Mouse (Mus musculus) urinary bladder, postnatal 10 days (tissue): ENCODE measurements around the gene Tc2n.
A peak's percentile ranks its signal among the peaks of the same experiment; 100 is the strongest.
"Not testable (repeated sequence)": the region's sequence is repeated elsewhere in the genome, so short reads cannot be mapped to it uniquely, and the experiment has no call there.

ENCODE experiments used
- DNase-seq: peaks from one replicate; pipeline ENCODE4 v3.0.0; 2022; ENCODE audit warnings: low spot score

Gene Tc2n

GRCm38 (mm10) chr12:101718054-101718754 lies at the start of gene Tc2n:
Gene Tc2n, minus strand, starts transcription at chr12:101718523.
- DNase-seq, result peak; percentile 38

- no peak for DNase-seq
Measured at GRCm38 (mm10) chr12:101767306-101768053, 49.2 kb upstream of the Tc2n start.

- DNase-seq, result no peak
Measured at GRCm38 (mm10) chr12:101766228-101766852, 48.0 kb upstream of the Tc2n start.

GRCm38 (mm10) chr12:101764870-101765269 lies 46.5 kb upstream of the Tc2n start:
- no peak for DNase-seq

GRCm38 (mm10) chr12:101763065-101763464 lies 44.7 kb upstream of the Tc2n start:
- DNase-seq, result no peak

GRCm38 (mm10) chr12:101762054-101762453 lies 43.7 kb upstream of the Tc2n start:
- no peak for DNase-seq

- DNase-seq, result no peak
Measured at GRCm38 (mm10) chr12:101759440-101760045, 41.2 kb upstream of the Tc2n start.

- DNase-seq, result no peak
Measured at GRCm38 (mm10) chr12:101758698-101759097, 40.4 kb upstream of the Tc2n start.

GRCm38 (mm10) chr12:101742375-101742774 lies 24.1 kb upstream of the Tc2n start:
- no peak for DNase-seq

GRCm38 (mm10) chr12:101740486-101740885 lies 22.2 kb upstream of the Tc2n start:
- no peak for DNase-seq

GRCm38 (mm10) chr12:101740045-101740444 lies 21.7 kb upstream of the Tc2n start:
- DNase-seq, result no peak

GRCm38 (mm10) chr12:101718755-101719150 lies 430 bp upstream of the Tc2n start:
- no peak for DNase-seq

GRCm38 (mm10) chr12:101699176-101699575 lies 19.1 kb downstream of the Tc2n start:
- DNase-seq, result no peak

- DNase-seq, result no peak
Measured at GRCm38 (mm10) chr12:101696521-101696920, 21.8 kb downstream of the Tc2n start.

GRCm38 (mm10) chr12:101680538-101680937 lies 37.8 kb downstream of the Tc2n start:
- DNase-seq, result no peak

- DNase-seq, result no peak
Measured at GRCm38 (mm10) chr12:101667502-101667901, 50.8 kb downstream of the Tc2n start.

GRCm38 (mm10) chr12:101633137-101633536 lies 85.2 kb downstream of the Tc2n start:
- no peak for DNase-seq

GRCm38 (mm10) chr12:101606622-101607021 lies 111.7 kb downstream of the Tc2n start:
- DNase-seq, result not testable (repeated sequence)
